Mouse (Mus musculus) heart, postnatal 0 days (tissue): ENCODE data around the gene Arhgap45.

ENCODE experiments used
- CTCF ChIP-seq: IDR thresholded peaks from 2 replicates; pipeline ENCODE4 v1.5.1; 2016; ENCODE audit warnings: antibody characterized with exemption, control low read depth, low read depth
- EP300 ChIP-seq: IDR thresholded peaks from 2 replicates; pipeline ENCODE4 v1.6.1; 2016; ENCODE audit warnings: antibody characterized with exemption, low read depth

GRCm38 (mm10) chr10:79991099-79991498 lies 25.4 kb upstream of the Arhgap45 start:
- TF ChIP-seq CTCF (no peak), EP300 (no peak)
